Mouse (Mus musculus) heart, adult 2 months (tissue): ENCODE measurements around the gene Gm21954. TPM values are rescaled to one million over a fixed set of nuclear protein-coding genes. Genes with fewer than 3 reads are reported as not detected.
A peak's percentile ranks its signal among the peaks of the same experiment; 100 is the strongest.

Experiments used
- DNase-seq, 2 experiments: peaks; one replicate each; pipeline ENCODE4 v3.0.0; 2021
- H3K27ac ChIP-seq: fragments of 200-600 bp; 2 replicates; pipeline ENCODE4 v1.8.1; 2022
- H3K27me3 ChIP-seq: fragments of 200-500 bp; 2 replicates; pipeline ENCODE4 v1.6.1; 2012; ENCODE audit warnings: mild to moderate bottlenecking, low read length, inconsistent platforms, mixed read lengths; ENCODE audit not compliant: control insufficient read depth, insufficient read depth
- H3K36me3 ChIP-seq: fragments of 200-500 bp; 2 replicates; pipeline ENCODE4 v1.6.1; 2012; ENCODE audit warnings: low read length, inconsistent platforms; ENCODE audit not compliant: control insufficient read depth, insufficient read depth
- H3K4me1 ChIP-seq: fragments of 200-500 bp; 2 replicates; pipeline ENCODE4 v1.6.1; 2011; ENCODE audit warnings: low read length; ENCODE audit not compliant: control insufficient read depth, insufficient read depth
- H3K4me3 ChIP-seq: fragments of 200-600 bp; 2 replicates; pipeline ENCODE4 v1.8.1; 2022
- H3K79me2 ChIP-seq: fragments of 200-500 bp; replicated peaks from 2 replicates; pipeline ENCODE4 v1.6.1; 2012; ENCODE audit warnings: mild to moderate bottlenecking, inconsistent platforms, low read length, moderate library complexity, mixed read lengths; ENCODE audit not compliant: control insufficient read depth, insufficient read depth
- H3K9ac ChIP-seq: fragments of 200-500 bp; 2 replicates; pipeline ENCODE4 v1.6.1; 2012; ENCODE audit warnings: low read depth, mild to moderate bottlenecking, control low read depth, inconsistent platforms, low read length, mixed read lengths
- CTCF ChIP-seq: fragments of 200-600 bp; IDR thresholded peaks from 2 replicates; pipeline ENCODE4 v1.8.1; 2022; ENCODE audit warnings: antibody characterized with exemption, mild to moderate bottlenecking, moderate library complexity
- EP300 ChIP-seq: fragments of 200-500 bp; IDR thresholded peaks from 2 replicates; pipeline ENCODE4 v1.6.1; 2011; ENCODE audit warnings: low read depth, low read length, control low read depth; ENCODE audit not compliant: insufficient read depth
- POLR2A ChIP-seq: fragments of 200-500 bp; IDR thresholded peaks from 2 replicates; pipeline ENCODE4 v1.6.1; 2011; ENCODE audit warnings: mild to moderate bottlenecking, low read depth, low read length, control low read depth; ENCODE audit not compliant: insufficient read depth
- WGBS: fragments of 180-500 bp; shearing (Covaris S2); methylation state at CpG from one replicate; pipeline ENCODE4 v1.1.7; 2018; 5-methylcytosine and 5-hydroxymethylcytosine counted together
- intact Hi-C: fragments of 180-260 bp; cut with DNase I; formaldehyde crosslinking; loops from one replicate; pipeline ENCODE4 v1.15.1; 2025
- long read RNA-seq: library from polyadenylated mRNA; stranded (forward); transcript quantifications from one replicate; pipeline ENCODE4 v2.0.0, GENCODE M21; 2021
- polyA plus RNA-seq: library from polyadenylated mRNA; depleted of rRNA; stranded (reverse); fragments of >200 nt; gene quantifications from 2 replicates; pipeline ENCODE4 v1.2.3, GENCODE M21; 2012; rRNA removed
- total RNA-seq, 2 experiments: library from RNA; stranded (reverse); gene quantifications; 2 replicates each; pipeline ENCODE4 v1.2.3; 2021

Gene Gm21954
- not detected for total RNA-seq
- not detected in 2 replicates for polyA plus RNA-seq
- long read RNA-seq, result 0 reads

DNA sequence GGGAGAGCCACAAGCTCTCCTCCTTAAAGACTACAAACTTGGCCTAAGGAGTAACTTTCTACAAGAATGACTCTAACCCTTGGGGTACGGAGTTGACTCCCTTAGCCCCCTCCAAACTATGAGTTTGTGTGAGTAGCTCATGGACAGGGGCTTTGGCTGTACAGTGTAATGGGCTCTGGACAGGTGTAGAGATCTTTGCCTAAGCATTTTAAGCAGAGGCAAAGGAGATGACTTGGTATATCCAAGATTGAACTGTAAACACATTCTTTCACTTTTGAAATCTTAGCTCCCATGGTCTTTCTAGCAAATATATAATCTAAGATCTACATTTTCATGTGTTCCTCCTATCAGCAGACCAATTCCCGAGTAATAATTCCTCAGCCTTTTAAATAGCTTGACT lies at the start of gene Gm21954:
Gene Gm21954, minus strand, starts transcription at position 101 of the 400 bp plus-strand sequence.
- Histone ChIP-seq H3K79me2 (no peaks in the 10 kb centered on the region), H3K27me3 (no peaks in the 10 kb centered on the region), H3K27ac (no peak within 1 kb of the TSS), H3K9ac (no peak within 1 kb of the TSS), H3K4me3 (no peak within 1 kb of the TSS), H3K4me1 (no peaks in the 10 kb centered on the region), H3K36me3 (no peaks in the 10 kb centered on the region)
- 76% methylated on average over 2 of the region's 2 CpGs for WGBS
- intact Hi-C loops, result no loop called here
- TF ChIP-seq POLR2A, result no peak
- TF ChIP-seq EP300, result no peak
- TF ChIP-seq CTCF, result no peak
- no peak for DNase-seq

DNA sequence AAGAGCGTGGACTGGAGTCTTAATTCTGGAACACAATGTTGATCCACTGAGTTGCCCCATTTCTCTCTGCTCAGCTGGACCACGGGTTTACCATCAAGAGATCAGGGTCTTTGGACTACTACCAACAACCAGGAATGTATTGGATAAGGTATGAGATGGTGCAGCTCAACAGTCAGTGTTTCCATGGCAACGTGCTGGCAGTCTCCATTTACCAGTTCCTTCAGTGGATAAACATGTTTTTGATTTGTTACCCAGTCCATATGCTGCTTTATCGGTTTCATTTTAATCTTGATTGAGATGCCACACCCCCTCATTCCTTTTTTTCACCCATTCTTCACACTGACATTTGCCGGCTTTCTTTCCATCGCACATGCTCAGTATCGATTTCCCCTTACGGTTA lies 49.8 kb upstream of the Gm21954 start:
- H3K9ac ChIP-seq, result no peak overlapping the region
- H3K79me2 ChIP-seq, result no peaks in the 10 kb centered on the region
- 72% methylated on average over 8 of the region's 8 CpGs for WGBS
- H3K4me1 ChIP-seq, result no peaks in the 10 kb centered on the region
- no peak overlapping the region for H3K4me3 ChIP-seq
- H3K36me3 ChIP-seq, result no peaks in the 10 kb centered on the region
- no peak overlapping the region for H3K27ac ChIP-seq
- intact Hi-C loops, result loop anchor here (2.0 to 10.0 kb wide), 3 partner anchors 263 to 479 kb away; partner anchors contain the start of gene Mab21l1
- no peak for DNase-seq
- no peak for TF ChIP-seq POLR2A
- no peak for TF ChIP-seq CTCF
- TF ChIP-seq EP300, result no peak
- H3K27me3 ChIP-seq, result no peaks in the 10 kb centered on the region

DNA sequence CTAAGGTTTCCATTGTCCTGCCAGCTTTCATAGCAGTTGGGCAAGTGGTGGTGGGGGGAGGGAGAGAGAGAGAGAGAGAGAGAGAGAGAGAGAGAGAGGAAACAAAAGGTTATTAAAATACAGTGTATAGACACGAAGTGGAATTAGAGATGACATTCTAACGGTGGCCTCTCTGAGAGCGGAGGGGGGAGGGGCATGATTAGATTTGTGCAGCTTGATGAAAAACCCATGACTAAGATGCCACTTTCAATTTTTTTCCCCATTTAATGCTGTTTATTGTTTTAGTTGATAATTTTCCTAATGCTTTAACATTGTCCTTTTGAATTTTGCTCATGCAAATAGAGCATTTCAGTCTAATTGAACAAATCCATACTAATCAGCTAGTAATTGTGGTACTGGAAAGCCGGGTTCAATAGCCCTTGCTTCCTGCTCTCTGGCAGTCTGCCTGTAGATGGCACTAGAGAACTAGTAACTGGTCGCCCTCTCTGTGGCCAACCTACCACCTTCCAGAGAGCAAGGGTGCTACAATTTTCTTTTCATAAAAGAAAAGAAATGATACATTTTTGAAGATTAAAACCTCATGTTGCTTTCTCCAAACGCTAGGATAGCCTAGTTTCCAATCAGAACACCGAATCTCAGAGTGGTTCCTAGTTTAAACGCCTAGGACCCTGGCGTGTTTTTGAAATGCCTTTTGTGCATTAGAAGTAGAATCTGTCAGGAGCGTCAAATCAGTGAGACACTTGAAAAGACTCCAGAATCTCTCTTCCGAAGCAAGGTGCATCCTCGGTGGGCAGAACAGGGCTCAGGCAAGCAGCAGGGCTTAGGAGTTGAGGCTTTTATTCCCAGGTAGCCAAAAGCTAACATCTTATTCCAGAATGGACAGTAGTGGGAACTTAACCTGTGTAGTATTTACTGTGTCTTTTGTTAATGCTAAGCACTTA lies 48.5 kb upstream of the Gm21954 start:
- no peak overlapping the region for H3K27ac ChIP-seq
- TF ChIP-seq POLR2A (no peak), EP300 (no peak), CTCF (peak; percentile 94)
- peak; percentile 56 to 61 for DNase-seq
- no peak overlapping the region for H3K9ac ChIP-seq
- H3K27me3 ChIP-seq, result no peaks in the 10 kb centered on the region
- intact Hi-C loops, result loop anchor here (2.0 to 10.0 kb wide), 3 partner anchors 264 to 480 kb away; partner anchors contain the start of gene Mab21l1
- no peak overlapping the region for H3K4me3 ChIP-seq
- WGBS, result 24% methylated on average over 12 of the region's 12 CpGs
- no peaks in the 10 kb centered on the region for H3K4me1 ChIP-seq
- H3K36me3 ChIP-seq, result no peaks in the 10 kb centered on the region
- H3K79me2 ChIP-seq, result no peaks in the 10 kb centered on the region

DNA sequence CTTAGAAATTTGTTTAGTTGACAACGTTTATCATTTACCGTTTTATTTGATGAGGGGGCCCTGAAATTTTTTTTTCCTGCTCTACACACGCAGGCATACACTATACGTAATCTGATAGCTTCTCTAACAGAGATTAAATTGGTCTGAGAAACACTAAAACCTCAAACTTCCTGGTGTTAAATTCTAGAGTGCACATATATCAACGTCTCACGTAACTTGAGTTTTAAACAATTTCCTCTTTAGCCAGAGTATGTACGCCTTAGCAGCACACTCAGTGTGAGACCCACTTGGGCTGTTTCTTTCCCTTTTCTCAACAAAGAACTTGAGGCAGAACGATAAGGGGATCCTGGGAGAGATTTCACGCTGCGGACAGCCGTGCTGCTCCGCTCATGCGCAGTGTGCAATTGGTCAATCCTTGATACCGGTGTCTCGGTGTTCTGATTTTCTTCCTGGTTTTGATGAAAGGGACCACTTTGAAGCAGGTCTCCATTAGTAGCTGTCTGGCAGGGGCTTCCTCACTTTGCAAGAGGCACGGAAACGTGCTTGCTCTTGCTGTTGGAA lies 45.5 kb upstream of the Gm21954 start:
- no peaks in the 10 kb centered on the region for H3K36me3 ChIP-seq
- H3K79me2 ChIP-seq, result no peaks in the 10 kb centered on the region
- WGBS, result 59% methylated on average over 17 of the region's 17 CpGs
- no peaks in the 10 kb centered on the region for H3K4me1 ChIP-seq
- no peak overlapping the region for H3K9ac ChIP-seq
- intact Hi-C loops, result no loop called here
- TF ChIP-seq CTCF, result no peak
- TF ChIP-seq EP300, result no peak
- no peak for TF ChIP-seq POLR2A
- no peak overlapping the region for H3K27ac ChIP-seq
- H3K4me3 ChIP-seq, result no peak overlapping the region
- no peaks in the 10 kb centered on the region for H3K27me3 ChIP-seq
- no peak for DNase-seq

DNA sequence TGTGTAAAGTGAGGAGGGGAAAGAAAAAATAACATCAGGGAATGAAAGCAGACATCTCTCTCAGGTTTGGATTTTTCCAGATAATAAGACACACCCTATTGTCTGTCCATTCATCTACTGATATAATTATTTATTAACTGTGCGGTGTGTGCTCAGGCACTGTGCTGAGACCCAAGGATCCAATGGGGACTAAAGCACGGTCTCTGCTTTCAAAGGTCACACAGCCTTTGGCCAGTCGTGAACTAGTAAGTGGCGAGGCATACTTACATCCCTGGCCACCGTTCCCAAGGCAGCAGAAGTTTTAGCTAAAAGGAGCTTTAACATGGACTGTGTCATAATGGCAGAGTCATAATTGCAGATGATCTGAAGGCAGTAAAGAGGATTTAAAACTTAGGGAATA lies 44.0 kb upstream of the Gm21954 start:
- WGBS, result 94% methylated on average over 5 of the region's 5 CpGs
- Histone ChIP-seq H3K4me3 (no peak overlapping the region), H3K4me1 (no peaks in the 10 kb centered on the region; the same call in 1 of the 2 replicates), H3K79me2 (no peaks in the 10 kb centered on the region), H3K36me3 (no peaks in the 10 kb centered on the region), H3K27ac (no peak overlapping the region), H3K27me3 (no peaks in the 10 kb centered on the region), H3K9ac (no peak overlapping the region)
- intact Hi-C loops, result no loop called here
- no peak for DNase-seq
- no peak for TF ChIP-seq CTCF
- TF ChIP-seq EP300, result no peak
- no peak for TF ChIP-seq POLR2A

DNA sequence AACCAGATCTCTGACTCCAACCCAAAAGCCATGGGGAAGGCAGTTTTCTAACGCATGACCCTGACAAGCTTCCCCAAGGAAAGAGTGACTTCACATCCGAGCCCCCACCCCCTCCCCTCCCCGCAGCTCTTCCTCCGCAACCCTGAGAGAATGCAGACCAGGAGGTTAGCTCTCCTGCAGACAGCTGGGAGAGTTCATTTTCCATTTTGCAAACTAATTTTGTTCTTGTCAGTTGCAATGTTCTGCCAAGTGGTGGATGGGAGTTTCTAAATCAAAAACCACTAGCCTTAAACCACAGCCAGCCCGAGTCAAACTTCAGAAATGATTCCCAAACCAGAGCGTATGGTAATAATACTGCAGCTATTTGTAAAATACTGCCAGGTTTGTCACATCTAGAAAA lies 39.6 kb upstream of the Gm21954 start:
- no peaks in the 10 kb centered on the region; the same call in 1 of the 2 replicates for H3K4me1 ChIP-seq
- no peaks in the 10 kb centered on the region for H3K36me3 ChIP-seq
- no peak overlapping the region for H3K4me3 ChIP-seq
- DNase-seq, result peak in 1 of 2 experiments; percentile 26
- 55% methylated on average over 6 of the region's 6 CpGs for WGBS
- H3K79me2 ChIP-seq, result no peaks in the 10 kb centered on the region
- intact Hi-C loops, result no loop called here
- H3K9ac ChIP-seq, result no peak overlapping the region
- no peaks in the 10 kb centered on the region for H3K27me3 ChIP-seq
- no peak overlapping the region for H3K27ac ChIP-seq
- TF ChIP-seq CTCF (no peak), EP300 (no peak), POLR2A (no peak)
